Mouse (Mus musculus) limb, embryonic 14.5 days (tissue): Measurements from ENCODE around the gene D1Pas1. TPM values are rescaled to one million over a fixed set of nuclear protein-coding genes. Genes with fewer than 3 reads are reported as not detected.

Source experiments
- ATAC-seq: fragments of 200-750 bp; cut with Nextera tagmentation; 2 replicates; pipeline ENCODE4 v1.8.0; 2017; ENCODE audit warnings: low read depth, moderate number of reproducible peaks, moderate TSS enrichment; ENCODE audit not compliant: low FRiP score
- DNase-seq: peaks from one replicate; pipeline ENCODE4 v3.0.0-alpha.2; 2015; ENCODE audit warnings: low spot score
- H3K27ac ChIP-seq: fragments of 300-500 bp; sonication (generic); replicated peaks from 2 replicates; pipeline ENCODE4 v1.5.1; 2014; ENCODE audit warnings: low read depth, mild to moderate bottlenecking, low read length, moderate library complexity, mixed read lengths
- H3K27me3 ChIP-seq: fragments of 300-500 bp; sonication (generic); 2 replicates; pipeline ENCODE4 v1.6.1; 2014; ENCODE audit warnings: low read length, mixed read lengths; ENCODE audit not compliant: control insufficient read depth, insufficient read depth
- H3K36me3 ChIP-seq: fragments of 300-500 bp; sonication (generic); 2 replicates; pipeline ENCODE4 v1.6.1; 2014; ENCODE audit warnings: mild to moderate bottlenecking, low read length, moderate library complexity, mixed read lengths; ENCODE audit not compliant: control insufficient read depth, insufficient read depth
- H3K4me1 ChIP-seq: fragments of 300-500 bp; sonication (generic); 2 replicates; pipeline ENCODE4 v1.6.1; 2014; ENCODE audit warnings: antibody characterized with exemption, low read length, mixed read lengths; ENCODE audit not compliant: control insufficient read depth, insufficient read depth
- H3K4me2 ChIP-seq: fragments of 300-500 bp; sonication (generic); replicated peaks from 2 replicates; pipeline ENCODE4 v1.6.1; 2014; ENCODE audit warnings: low read depth, mild to moderate bottlenecking, low read length, moderate library complexity; ENCODE audit not compliant: severe bottlenecking
- H3K4me3 ChIP-seq: fragments of 300-500 bp; sonication (generic); replicated peaks from 2 replicates; pipeline ENCODE4 v1.5.1; 2014; ENCODE audit warnings: low read length
- H3K9ac ChIP-seq: fragments of 300-500 bp; sonication (generic); 2 replicates; pipeline ENCODE4 v1.6.1; 2014; ENCODE audit warnings: mild to moderate bottlenecking, low read depth, low read length, moderate library complexity; ENCODE audit not compliant: severe bottlenecking
- H3K9me3 ChIP-seq: fragments of 300-500 bp; sonication (generic); 2 replicates; pipeline ENCODE4 v1.6.1; 2016; ENCODE audit warnings: low read length; ENCODE audit not compliant: control insufficient read depth
- POLR2A ChIP-seq: fragments of 200-500 bp; IDR thresholded peaks from 2 replicates; pipeline ENCODE4 v1.8.0; 2012; ENCODE audit warnings: inconsistent platforms, mild to moderate bottlenecking, moderate library complexity, borderline replicate concordance; ENCODE audit not compliant: insufficient read depth, insufficient read length; ENCODE audit errors: extremely low read depth
- WGBS: fragments of 180-500 bp; shearing (Covaris S2); extraction: QIAGEN DNeasy Blood & Tissue Kit; methylation state at CpG from one replicate; pipeline ENCODE4 v1.1.7; 2014; 5-methylcytosine and 5-hydroxymethylcytosine counted together
- polyA plus RNA-seq, 2 experiments: library from polyadenylated mRNA; depleted of rRNA in 1 of 2; stranded (reverse) in 1 of 2; unstranded in 1 of 2; fragments of >200 nt; fragmentation: Nextera tagmentation in 1 of 2; extraction: Ambion mirVana in 1 of 2; gene quantifications; 2 replicates each; pipeline versions ENCODE4 v1.2.1 to v1.2.3; 2012 to 2014

Gene D1Pas1
- polyA plus RNA-seq, 2 experiments, result 0.03 to 0.07 TPM

DNA sequence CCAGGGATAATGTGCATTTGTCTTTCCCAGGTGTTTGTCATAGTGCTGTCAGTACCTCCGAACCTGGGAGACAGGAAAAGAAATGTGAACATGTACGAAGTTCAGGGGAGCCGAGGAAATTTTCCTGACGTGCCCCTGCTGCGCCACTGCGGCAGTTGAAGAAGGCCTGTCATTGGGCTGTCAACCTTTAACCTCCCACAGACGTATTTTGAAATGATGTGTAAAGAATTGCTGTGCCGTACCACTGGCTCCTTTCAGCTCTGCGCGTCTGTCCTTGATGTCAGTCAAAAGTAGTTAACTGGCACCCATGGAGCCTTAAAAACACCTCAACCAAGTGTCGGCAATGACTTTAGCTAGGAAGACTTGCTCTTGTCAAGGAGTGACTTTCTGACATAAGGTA, 42.9 kb downstream of the D1Pas1 start:
- ATAC-seq (no peak), DNase-seq (no peak)
- Histone ChIP-seq H3K4me3 (no peak overlapping the region), H3K9me3 (no peaks in the 10 kb centered on the region), H3K4me2 (no peak overlapping the region), H3K36me3 (no peaks in the 10 kb centered on the region), H3K27ac (no peak overlapping the region), H3K27me3 (no peaks in the 10 kb centered on the region), H3K9ac (no peak overlapping the region), H3K4me1 (no peaks in the 10 kb centered on the region)
- 71% methylated on average over 11 of the region's 11 CpGs for WGBS
- TF ChIP-seq POLR2A, result no peak

DNA sequence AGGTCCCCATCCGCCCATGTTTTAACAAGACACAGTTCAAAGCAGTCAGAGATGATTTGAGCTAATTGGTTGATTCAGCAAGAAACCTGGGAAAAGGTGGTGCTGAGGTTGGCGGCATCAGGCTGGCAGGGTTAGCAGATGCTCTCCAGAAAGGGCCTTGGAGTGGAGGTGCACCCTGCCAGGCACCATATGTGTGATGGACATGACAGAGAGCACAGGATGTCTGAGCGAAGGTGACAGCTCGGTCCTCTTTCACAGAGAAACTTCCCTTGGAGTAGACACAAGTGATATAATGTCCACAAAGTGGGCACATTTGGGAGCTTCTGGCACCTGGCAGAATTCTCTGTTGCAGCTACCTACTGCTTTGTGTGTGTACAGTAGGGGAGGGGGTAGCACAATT, 44.4 kb downstream of the D1Pas1 start:
- no peak for DNase-seq
- no peak for ATAC-seq
- Histone ChIP-seq H3K4me3 (no peak overlapping the region), H3K27me3 (no peaks in the 10 kb centered on the region), H3K9ac (no peak overlapping the region), H3K27ac (no peak overlapping the region), H3K4me1 (no peaks in the 10 kb centered on the region), H3K9me3 (no peaks in the 10 kb centered on the region), H3K36me3 (no peaks in the 10 kb centered on the region), H3K4me2 (no peak overlapping the region)
- WGBS, result 85% methylated on average over 4 of the region's 4 CpGs
- no peak for TF ChIP-seq POLR2A

DNA sequence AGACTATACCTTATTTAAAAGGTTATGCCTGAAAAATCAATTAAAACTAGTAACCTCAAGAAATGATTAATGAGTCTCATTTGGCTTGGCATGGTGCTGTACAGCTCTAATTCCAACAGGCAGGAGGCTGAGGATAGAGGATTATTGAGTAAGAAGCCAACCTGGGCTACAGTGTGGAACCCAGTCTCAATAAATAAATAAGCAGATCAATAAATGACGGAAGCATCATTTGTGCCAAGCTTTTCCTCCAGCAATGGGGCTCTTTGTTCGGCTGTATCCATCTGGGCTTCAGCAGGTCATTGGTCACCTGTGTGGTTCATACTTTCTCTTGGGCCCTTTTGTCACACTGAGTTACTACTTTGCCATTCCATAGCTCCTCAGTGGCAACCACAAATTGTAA, 46.9 kb downstream of the D1Pas1 start:
- DNase-seq (no peak), ATAC-seq (no peak)
- Histone ChIP-seq H3K36me3 (no peaks in the 10 kb centered on the region), H3K9me3 (no peaks in the 10 kb centered on the region), H3K4me3 (no peak overlapping the region), H3K27ac (no peak overlapping the region), H3K9ac (no peak overlapping the region), H3K4me1 (no peaks in the 10 kb centered on the region), H3K27me3 (no peaks in the 10 kb centered on the region), H3K4me2 (no peak overlapping the region)
- 89% methylated on average over 2 of the region's 2 CpGs for WGBS
- no peak for TF ChIP-seq POLR2A

DNA sequence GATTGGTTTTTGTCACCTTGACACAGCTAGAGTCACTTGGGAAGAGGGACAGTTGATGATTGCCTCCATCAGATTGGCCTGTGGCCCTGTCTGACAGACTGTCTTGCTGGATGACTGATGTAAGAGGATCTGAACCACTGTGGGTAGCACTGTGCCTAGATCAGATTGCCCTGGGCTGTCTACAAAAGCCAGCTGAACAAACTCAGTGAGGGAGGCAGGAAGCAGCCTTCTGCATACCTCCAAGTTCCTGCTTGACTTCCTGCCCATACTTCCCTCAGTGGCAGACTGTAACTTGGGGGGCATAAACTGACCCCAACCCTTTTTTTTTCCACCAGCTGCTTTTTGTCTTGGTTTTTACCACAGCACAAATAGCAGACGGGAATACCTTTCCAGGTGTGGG, 48.5 kb downstream of the D1Pas1 start:
- WGBS, result 81% methylated on average over 1 of the region's 1 CpGs
- H3K36me3 ChIP-seq, result no peaks in the 10 kb centered on the region
- no peak overlapping the region for H3K4me3 ChIP-seq
- TF ChIP-seq POLR2A, result no peak
- no peak overlapping the region for H3K27ac ChIP-seq
- H3K4me2 ChIP-seq, result no peak overlapping the region
- no peaks in the 10 kb centered on the region for H3K4me1 ChIP-seq
- no peak for DNase-seq
- H3K27me3 ChIP-seq, result no peaks in the 10 kb centered on the region
- no peak for ATAC-seq
- no peaks in the 10 kb centered on the region for H3K9me3 ChIP-seq
- H3K9ac ChIP-seq, result no peak overlapping the region

DNA sequence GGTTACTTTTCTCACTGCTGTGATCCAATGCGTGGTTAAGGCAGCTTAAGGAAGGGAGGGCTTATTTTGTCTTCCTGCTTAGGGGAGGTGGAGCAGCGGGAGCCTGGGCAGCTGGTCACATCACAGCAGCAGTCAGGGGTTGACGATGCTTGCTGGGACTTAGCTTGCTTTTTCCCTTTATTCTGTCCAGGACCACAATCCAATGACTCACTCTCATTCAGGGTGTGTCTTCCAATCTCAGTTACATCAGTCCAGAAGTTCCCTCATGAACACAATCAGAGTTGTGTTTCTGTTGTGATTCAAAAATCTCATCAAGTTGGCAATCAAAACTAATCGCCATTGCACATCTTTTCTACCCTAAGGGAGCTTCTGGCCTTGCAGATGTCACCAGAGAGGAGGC, 48.9 kb downstream of the D1Pas1 start:
- Histone ChIP-seq H3K27me3 (no peaks in the 10 kb centered on the region), H3K27ac (no peak overlapping the region), H3K9ac (no peak overlapping the region), H3K4me1 (no peaks in the 10 kb centered on the region), H3K36me3 (no peaks in the 10 kb centered on the region), H3K9me3 (no peaks in the 10 kb centered on the region), H3K4me2 (no peak overlapping the region), H3K4me3 (no peak overlapping the region)
- WGBS, result 57% methylated on average over 4 of the region's 4 CpGs
- TF ChIP-seq POLR2A, result no peak
- DNase-seq (no peak), ATAC-seq (no peak)

DNA sequence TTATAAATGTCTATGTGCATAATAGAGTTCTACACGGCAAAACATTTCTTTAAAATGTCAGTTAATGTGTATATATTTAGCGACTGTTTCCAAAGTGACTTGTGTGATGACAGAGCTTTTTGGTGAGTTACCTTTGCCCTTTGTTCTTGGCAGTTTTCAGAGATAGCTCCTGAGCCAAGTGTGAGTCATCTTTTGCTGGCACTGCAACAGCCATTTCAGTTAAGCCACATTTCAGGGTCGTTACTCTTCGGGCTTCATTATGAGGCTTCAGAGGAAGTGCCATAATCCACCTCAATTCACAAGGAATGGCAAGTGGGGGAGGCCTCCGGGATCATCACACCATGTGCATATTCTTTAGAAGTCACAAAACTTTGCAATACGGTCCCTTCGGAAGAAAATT, 52.8 kb downstream of the D1Pas1 start:
- Histone ChIP-seq H3K36me3 (no peaks in the 10 kb centered on the region), H3K27ac (no peak overlapping the region), H3K9ac (no peak overlapping the region), H3K27me3 (no peaks in the 10 kb centered on the region), H3K4me3 (no peak overlapping the region), H3K4me1 (no peaks in the 10 kb centered on the region), H3K4me2 (no peak overlapping the region), H3K9me3 (no peaks in the 10 kb centered on the region)
- no peak for ATAC-seq
- TF ChIP-seq POLR2A, result no peak
- no peak for DNase-seq
- 72% methylated on average over 7 of the region's 7 CpGs for whole genome bisulfite sequencing

Other genes with a start within 250 kb of the D1Pas1 start
- gene Rrp15, start 218.1 kb upstream of the D1Pas1 start, polyA plus RNA-seq (2012; rRNA removed), result 18.6 and 40.0 TPM in 2 replicates
- 62.6 and 64.8 TPM in 2 replicates for gene Rrp15, start 218.1 kb upstream of the D1Pas1 start, polyA plus RNA-seq (2014; fragmentation: Nextera tagmentation; extraction: Ambion mirVana)
- gene Spata17, start 248.0 kb downstream of the D1Pas1 start, polyA plus RNA-seq (2012; rRNA removed), result 0.19 and 0.37 TPM in 2 replicates
- gene Spata17, start 248.0 kb downstream of the D1Pas1 start, polyA plus RNA-seq (2014; fragmentation: Nextera tagmentation; extraction: Ambion mirVana), result 0.19 and 0.46 TPM in 2 replicates
- gene Gpatch2, start 248.1 kb downstream of the D1Pas1 start, polyA plus RNA-seq (2012; rRNA removed), result 17.8 and 19.2 TPM in 2 replicates
- gene Gpatch2, start 248.1 kb downstream of the D1Pas1 start, polyA plus RNA-seq (2014; fragmentation: Nextera tagmentation; extraction: Ambion mirVana), result 17.7 and 20.0 TPM in 2 replicates